Mouse (Mus musculus) adrenal gland, adult 8-10 months (tissue): Measurements from ENCODE around the gene Vps37d. TPM values are rescaled to one million over a fixed set of nuclear protein-coding genes. Genes with fewer than 3 reads are reported as not detected.

Source experiments
- DNase-seq: peaks from one replicate; pipeline ENCODE4 v3.0.0; 2022
- total RNA-seq, 4 experiments: library from RNA; stranded (reverse); gene quantifications; 2 replicates each; pipeline ENCODE4 v1.2.4; 2022

Gene Vps37d
- total RNA-seq: 1 to 10 TPM; 2.2 to 6.5 (median 4.8) TPM

GRCm38 (mm10) chr5:135077564-135078481 lies at the start of gene Vps37d:
Gene Vps37d, minus strand, starts transcription at chr5:135078266.
- peak; percentile 78 for DNase-seq

GRCm38 (mm10) chr5:135127669-135128068 lies 49.6 kb upstream of the Vps37d start:
- DNase-seq: no peak

GRCm38 (mm10) chr5:135126121-135126520 lies 48.1 kb upstream of the Vps37d start:
- no peak for DNase-seq

GRCm38 (mm10) chr5:135120753-135121152 lies 42.7 kb upstream of the Vps37d start:
- DNase-seq: no peak

GRCm38 (mm10) chr5:135118589-135119081 lies 40.6 kb upstream of the Vps37d start:
- DNase-seq: peak; percentile 47

GRCm38 (mm10) chr5:135115241-135115640 lies 37.2 kb upstream of the Vps37d start:
- no peak for DNase-seq

- DNase-seq: no peak
Measured at GRCm38 (mm10) chr5:135113782-135114181, 35.7 kb upstream of the Vps37d start.

GRCm38 (mm10) chr5:135109976-135110375 lies 31.9 kb upstream of the Vps37d start:
- no peak for DNase-seq

- no peak for DNase-seq
Measured at GRCm38 (mm10) chr5:135109426-135109825, 31.4 kb upstream of the Vps37d start.

- no peak for DNase-seq
Measured at GRCm38 (mm10) chr5:135109017-135109416, 31.0 kb upstream of the Vps37d start.

- DNase-seq: peak; percentile 82
Measured at GRCm38 (mm10) chr5:135107521-135108501, 29.7 kb upstream of the Vps37d start.

GRCm38 (mm10) chr5:135106758-135107256 lies 28.7 kb upstream of the Vps37d start:
- DNase-seq: peak; percentile 84

GRCm38 (mm10) chr5:135103999-135104660 lies 26.1 kb upstream of the Vps37d start:
- no peak for DNase-seq

- DNase-seq: no peak
Measured at GRCm38 (mm10) chr5:135100981-135101380, 22.9 kb upstream of the Vps37d start.

- no peak for DNase-seq
Measured at GRCm38 (mm10) chr5:135089653-135090052, 11.6 kb upstream of the Vps37d start, which contains the start of gene Mlxipl. Gene Mlxipl, plus strand, starts transcription at chr5:135089890.

- DNase-seq: no peak
Measured at GRCm38 (mm10) chr5:135086871-135087270, 8.8 kb upstream of the Vps37d start.

- no peak for DNase-seq
Measured at GRCm38 (mm10) chr5:135080539-135080938, 2.5 kb upstream of the Vps37d start.

- DNase-seq: no peak
Measured at GRCm38 (mm10) chr5:135079578-135079977, 1.5 kb upstream of the Vps37d start.

GRCm38 (mm10) chr5:135078482-135078810 lies 380 bp upstream of the Vps37d start:
- no peak for DNase-seq

- DNase-seq: no peak
Measured at GRCm38 (mm10) chr5:135076931-135077505, 1.0 kb downstream of the Vps37d start.

- DNase-seq: no peak
Measured at GRCm38 (mm10) chr5:135076368-135076767, 1.7 kb downstream of the Vps37d start.

- no peak for DNase-seq
Measured at GRCm38 (mm10) chr5:135075655-135076054, 2.4 kb downstream of the Vps37d start.
